Mouse (Mus musculus): ENCODE measurements around the gene Nr1d1. TPM values are rescaled to one million over a fixed set of nuclear protein-coding genes. Genes with fewer than 3 reads are reported as not detected.

Gene Nr1d1
- polyA plus RNA-seq, 1 experiment from 2014 or later, result 6.4 TPM

- Histone ChIP-seq H3K9me3 (replicated peaks) (no peaks in the 10 kb centered on the region), H3K4me2 (peak overlapping the region; percentile 70), H3K27ac (ENCODE audit: poor library complexity, severe bottlenecking) (peak overlapping the region; percentile 93), H3K36me3 (peaks cover 45% of the 10 kb centered on the region), H3K4me1 (replicated peaks) (peaks cover 90% of the 10 kb centered on the region), H3K27me3 (replicated peaks) (no peaks in the 10 kb centered on the region), H3K4me3 (no peak overlapping the region), H3K9ac (peak overlapping the region; percentile 78; the same call in 1 of the 2 replicates)
- no peak for ATAC-seq (ENCODE audit: insufficient number of reproducible peaks, low FRiP score)
- WGBS, result 67% methylated on average over 25 of the region's 25 CpGs
Observed at GRCm38 (mm10) chr11:98769007-98769954, 5.9 kb downstream of the Nr1d1 start.

- Histone ChIP-seq H3K36me3 (peaks cover 55% of the 10 kb centered on the region), H3K27ac (ENCODE audit: poor library complexity, severe bottlenecking) (peak overlapping the region; percentile 93), H3K9ac (peak overlapping the region; percentile 78), H3K27me3 (replicated peaks) (no peaks in the 10 kb centered on the region), H3K4me3 (peak overlapping the region; percentile 41), H3K4me2 (peak overlapping the region; percentile 70), H3K9me3 (replicated peaks) (no peaks in the 10 kb centered on the region), H3K4me1 (replicated peaks) (peaks cover 85% of the 10 kb centered on the region)
- ATAC-seq (ENCODE audit: insufficient number of reproducible peaks, low FRiP score), result peak; percentile 48
- 12% methylated on average over 39 of the region's 39 CpGs for WGBS
Observed at GRCm38 (mm10) chr11:98768127-98769006, 6.8 kb downstream of the Nr1d1 start.

GRCm38 (mm10) chr11:98767713-98768112 lies 7.4 kb downstream of the Nr1d1 start:
- Histone ChIP-seq H3K27ac (ENCODE audit: poor library complexity, severe bottlenecking) (peak overlapping the region; percentile 93), H3K9me3 (replicated peaks) (no peaks in the 10 kb centered on the region), H3K4me2 (peak overlapping the region; percentile 70), H3K36me3 (peaks cover 61% of the 10 kb centered on the region), H3K4me3 (peak overlapping the region; percentile 41), H3K4me1 (replicated peaks) (peaks cover 84% of the 10 kb centered on the region), H3K27me3 (replicated peaks) (no peaks in the 10 kb centered on the region), H3K9ac (peak overlapping the region; percentile 78)
- ATAC-seq (ENCODE audit: insufficient number of reproducible peaks, low FRiP score), result no peak
- 23% methylated on average over 4 of the region's 4 CpGs for WGBS

- H3K27ac ChIP-seq (ENCODE audit: poor library complexity, severe bottlenecking), result peak overlapping the region; percentile 80; the same call in 1 of the 2 replicates
- H3K36me3 ChIP-seq, result peaks cover 63% of the 10 kb centered on the region
- 16% methylated on average over 7 of the region's 9 CpGs for WGBS
- H3K4me2 ChIP-seq, result peak overlapping the region; percentile 70
- H3K27me3 ChIP-seq (replicated peaks), result no peaks in the 10 kb centered on the region
- H3K4me3 ChIP-seq, result no peak overlapping the region
- H3K9me3 ChIP-seq (replicated peaks), result no peaks in the 10 kb centered on the region
- peaks cover 82% of the 10 kb centered on the region for H3K4me1 ChIP-seq (replicated peaks)
- no peak; the same call in 1 of the 2 replicates for ATAC-seq (ENCODE audit: insufficient number of reproducible peaks, low FRiP score)
- 0 out of 2 replicates have a peak overlapping the region, but pooled peaks have one; percentile 41 for H3K9ac ChIP-seq
Observed at GRCm38 (mm10) chr11:98767276-98767675, 7.9 kb downstream of the Nr1d1 start.

GRCm38 (mm10) chr11:98766816-98767215 lies 8.3 kb downstream of the Nr1d1 start:
- WGBS, result 60% methylated on average over 5 of the region's 5 CpGs
- H3K4me2 ChIP-seq, result peak overlapping the region; percentile 70
- H3K4me3 ChIP-seq, result no peak overlapping the region
- no peaks in the 10 kb centered on the region for H3K9me3 ChIP-seq (replicated peaks)
- H3K9ac ChIP-seq, result 0 out of 2 replicates have a peak overlapping the region, but pooled peaks have one; percentile 41
- H3K27ac ChIP-seq (ENCODE audit: poor library complexity, severe bottlenecking), result peak overlapping the region; percentile 80; the same call in 1 of the 2 replicates
- ATAC-seq (ENCODE audit: insufficient number of reproducible peaks, low FRiP score), result no peak; the same call in 1 of the 2 replicates
- peaks cover 77% of the 10 kb centered on the region for H3K4me1 ChIP-seq (replicated peaks)
- peaks cover 67% of the 10 kb centered on the region for H3K36me3 ChIP-seq
- no peaks in the 10 kb centered on the region for H3K27me3 ChIP-seq (replicated peaks)

GRCm38 (mm10) chr11:98766346-98766745 lies 8.8 kb downstream of the Nr1d1 start:
- 37% methylated on average over 2 of the region's 2 CpGs for WGBS
- 0 out of 2 replicates have a peak overlapping the region, but pooled peaks have one; percentile 60 for H3K9ac ChIP-seq

GRCm38 (mm10) chr11:98765421-98766309 lies 9.5 kb downstream of the Nr1d1 start:
- peak overlapping the region; percentile 35 for H3K4me2 ChIP-seq
- H3K9ac ChIP-seq, result peak overlapping the region; percentile 60
- 32% methylated on average over 7 of the region's 9 CpGs for WGBS

More at GRCm38 (mm10) chr11:98766346-98766745, 8.8 kb downstream of the Nr1d1 start:
- Histone ChIP-seq H3K9me3 (replicated peaks) (no peaks in the 10 kb centered on the region), H3K4me2 (peak overlapping the region; percentile 35; the same call in 1 of the 2 replicates), H3K27me3 (replicated peaks) (no peaks in the 10 kb centered on the region), H3K27ac (ENCODE audit: poor library complexity, severe bottlenecking) (peak overlapping the region; percentile 80), H3K36me3 (peaks cover 68% of the 10 kb centered on the region), H3K4me3 (no peak overlapping the region), H3K4me1 (replicated peaks) (peaks cover 73% of the 10 kb centered on the region)
- ATAC-seq (ENCODE audit: insufficient number of reproducible peaks, low FRiP score), result no peak

GRCm38 (mm10) chr11:98764746-98765145 lies 10.4 kb downstream of the Nr1d1 start:
- no peaks in the 10 kb centered on the region for H3K9me3 ChIP-seq (replicated peaks)
- H3K36me3 ChIP-seq, result peaks cover 66% of the 10 kb centered on the region
- no peak overlapping the region for H3K9ac ChIP-seq
- ATAC-seq (ENCODE audit: insufficient number of reproducible peaks, low FRiP score), result no peak
- no peaks in the 10 kb centered on the region for H3K27me3 ChIP-seq (replicated peaks)
- peaks cover 57% of the 10 kb centered on the region for H3K4me1 ChIP-seq (replicated peaks)
- H3K4me3 ChIP-seq, result no peak overlapping the region
- no peak overlapping the region for H3K4me2 ChIP-seq
- no peak overlapping the region for H3K27ac ChIP-seq (ENCODE audit: poor library complexity, severe bottlenecking)

More at GRCm38 (mm10) chr11:98765421-98766309, 9.5 kb downstream of the Nr1d1 start:
- H3K4me3 ChIP-seq, result no peak overlapping the region
- H3K9me3 ChIP-seq (replicated peaks), result no peaks in the 10 kb centered on the region
- H3K4me1 ChIP-seq (replicated peaks), result peaks cover 67% of the 10 kb centered on the region
- H3K27me3 ChIP-seq (replicated peaks), result no peaks in the 10 kb centered on the region
- H3K27ac ChIP-seq (ENCODE audit: poor library complexity, severe bottlenecking), result peak overlapping the region; percentile 80
- no peak for ATAC-seq (ENCODE audit: insufficient number of reproducible peaks, low FRiP score)
- peaks cover 67% of the 10 kb centered on the region for H3K36me3 ChIP-seq

- H3K9me3 ChIP-seq (replicated peaks), result no peaks in the 10 kb centered on the region
- 82% methylated on average over 18 of the region's 18 CpGs for WGBS
- no peak for ATAC-seq (ENCODE audit: insufficient number of reproducible peaks, low FRiP score)
- no peak overlapping the region for H3K4me3 ChIP-seq
- H3K36me3 ChIP-seq, result peaks cover 64% of the 10 kb centered on the region
- H3K4me2 ChIP-seq, result no peak overlapping the region
- peaks cover 51% of the 10 kb centered on the region for H3K4me1 ChIP-seq (replicated peaks)
- H3K27ac ChIP-seq (ENCODE audit: poor library complexity, severe bottlenecking), result no peak overlapping the region
- no peak overlapping the region for H3K9ac ChIP-seq
- no peaks in the 10 kb centered on the region for H3K27me3 ChIP-seq (replicated peaks)
Observed at GRCm38 (mm10) chr11:98764091-98764490, 11.0 kb downstream of the Nr1d1 start.

- WGBS, result 85% methylated on average over 8 of the region's 8 CpGs
- H3K9ac ChIP-seq, result 0 out of 2 replicates have a peak overlapping the region, but pooled peaks have one; percentile 29
- no peak overlapping the region for H3K27ac ChIP-seq (ENCODE audit: poor library complexity, severe bottlenecking)
- no peak overlapping the region for H3K4me2 ChIP-seq
- H3K4me1 ChIP-seq (replicated peaks), result peaks cover 45% of the 10 kb centered on the region
- no peaks in the 10 kb centered on the region for H3K9me3 ChIP-seq (replicated peaks)
- H3K27me3 ChIP-seq (replicated peaks), result no peaks in the 10 kb centered on the region
- ATAC-seq (ENCODE audit: insufficient number of reproducible peaks, low FRiP score), result no peak
- peaks cover 63% of the 10 kb centered on the region for H3K36me3 ChIP-seq
- H3K4me3 ChIP-seq, result no peak overlapping the region
Observed at GRCm38 (mm10) chr11:98763502-98763861, 11.7 kb downstream of the Nr1d1 start.
